Mouse (Mus musculus) layer of hippocampus, postnatal 36 days (tissue): ENCODE results near the gene Ube2r2. TPM values are rescaled to one million over a fixed set of nuclear protein-coding genes. Genes with fewer than 3 reads are reported as not detected.

Experiments used
- DNase-seq, 2 experiments: peaks; one replicate each; pipeline ENCODE4 v3.0.0; 2022
- total RNA-seq, 2 experiments: library from RNA; stranded (reverse); gene quantifications; 2 replicates each; pipeline ENCODE4 v1.2.3; 2021

The Ube2r2 gene
- total RNA-seq, 2 experiments from 2014 or later = 76.6 to 79.2 TPM

DNA sequence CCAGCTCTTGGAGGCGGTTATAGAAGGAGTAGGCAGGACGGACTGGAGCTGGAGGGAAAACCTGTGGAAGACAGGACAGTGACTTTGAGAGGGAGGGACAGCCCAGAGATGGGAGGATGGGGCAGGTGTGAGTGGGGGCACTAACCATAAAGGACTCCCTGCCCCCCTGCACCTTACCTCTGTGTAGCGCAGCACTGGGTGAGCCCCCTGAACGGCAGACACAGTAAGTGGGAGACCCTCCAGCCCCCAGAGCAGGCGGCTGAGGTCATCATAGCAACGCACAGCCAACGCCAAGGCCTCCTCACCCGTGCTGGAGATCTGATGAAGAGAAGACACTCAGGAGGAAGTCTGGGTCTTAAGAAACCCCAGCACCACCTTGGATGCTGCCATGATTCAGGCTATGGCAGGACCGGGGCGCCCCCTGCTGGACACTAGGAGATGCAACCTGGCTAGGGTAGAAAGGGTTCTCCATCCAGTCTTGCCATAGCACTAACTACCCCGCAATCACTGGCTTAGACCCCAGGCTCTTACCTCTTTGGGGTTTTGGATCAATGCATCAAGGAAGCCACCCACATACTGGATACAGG lies 16.7 kb upstream of the Ube2r2 start:
- DNase-seq = no peak

DNA sequence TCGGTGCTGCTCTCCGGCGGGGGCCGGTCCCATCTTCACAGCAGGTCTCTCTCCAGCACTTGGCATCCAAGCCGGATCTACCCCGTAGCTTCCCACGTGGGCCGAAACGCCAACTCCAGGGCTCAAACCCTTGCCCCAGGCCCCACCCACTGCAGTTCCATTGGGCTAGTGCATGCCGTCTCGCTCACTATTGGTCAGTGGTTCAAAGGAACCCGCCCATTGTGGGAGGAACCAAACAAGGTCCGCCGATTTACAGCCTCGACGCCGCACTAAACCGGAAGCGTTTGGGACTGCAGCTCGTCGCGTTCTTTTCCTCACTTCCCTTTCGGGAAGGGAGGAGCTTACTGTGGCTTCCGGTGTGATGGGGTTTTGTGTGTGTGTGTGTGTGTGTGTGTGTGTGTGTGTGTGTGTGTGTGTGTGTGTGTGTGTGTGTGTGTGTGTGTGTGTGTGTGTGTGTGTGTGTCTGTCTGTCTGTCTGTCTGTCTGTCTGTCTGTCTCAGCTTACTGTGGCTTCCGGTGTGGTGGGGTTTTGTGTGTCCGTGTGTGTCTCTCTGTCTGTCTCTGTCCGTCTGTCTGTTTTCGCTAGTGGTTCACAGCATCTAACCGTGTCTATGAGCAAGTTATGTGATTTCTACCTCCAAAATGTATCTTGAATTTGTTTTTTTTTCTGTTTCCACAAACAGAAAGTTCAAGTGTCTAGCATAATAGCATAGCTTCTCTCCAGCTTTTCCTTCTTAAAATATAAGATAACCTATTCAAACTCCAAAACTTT lies 11.2 kb upstream of the Ube2r2 start, which contains the start of gene Nol6:
Gene Nol6 (minus strand): TSS at position 276 of the 772 bp plus-strand sequence.
- peak; percentile 98 for DNase-seq

DNA sequence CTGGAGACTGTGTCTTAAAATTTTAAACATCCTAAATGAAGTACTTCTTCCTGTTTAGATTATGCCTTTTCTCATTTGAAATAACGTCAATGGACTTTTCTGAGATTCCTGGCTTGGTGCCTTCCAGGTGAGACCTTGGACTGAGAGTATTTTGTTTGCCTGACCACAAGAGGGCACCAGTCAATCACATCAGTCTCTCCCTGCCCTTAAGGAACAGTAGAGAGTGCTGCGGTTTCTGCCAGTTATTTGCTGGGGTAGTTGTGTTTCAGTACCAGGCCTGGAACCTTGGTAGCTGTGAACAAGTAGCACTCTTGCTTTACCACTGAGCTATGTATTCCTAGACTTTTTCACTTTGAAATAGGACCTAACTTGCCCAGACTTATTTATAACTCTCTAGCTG lies 6.1 kb upstream of the Ube2r2 start:
- peak in 1 of 2 experiments; percentile 33 for DNase-seq

DNA sequence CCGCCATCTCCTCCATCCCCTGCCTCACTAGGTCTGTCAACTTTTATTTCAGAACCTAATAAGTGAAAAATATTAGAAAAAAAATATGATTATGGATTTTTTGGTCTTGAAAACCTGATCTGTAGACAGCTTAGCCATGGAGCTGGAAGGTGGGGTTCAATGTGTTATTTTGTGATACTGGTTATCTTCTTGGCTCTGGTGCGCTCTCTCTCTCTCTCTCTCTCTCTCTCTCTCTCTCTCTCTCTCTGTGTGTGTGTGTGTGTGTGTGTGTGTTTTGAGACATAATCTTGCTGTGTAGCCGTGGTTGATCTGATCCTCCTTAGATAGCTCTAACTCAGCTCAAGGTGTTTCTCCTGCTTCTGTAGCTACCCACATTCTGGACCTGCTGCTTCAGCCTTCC lies 5.7 kb upstream of the Ube2r2 start:
- no peak for DNase-seq

DNA sequence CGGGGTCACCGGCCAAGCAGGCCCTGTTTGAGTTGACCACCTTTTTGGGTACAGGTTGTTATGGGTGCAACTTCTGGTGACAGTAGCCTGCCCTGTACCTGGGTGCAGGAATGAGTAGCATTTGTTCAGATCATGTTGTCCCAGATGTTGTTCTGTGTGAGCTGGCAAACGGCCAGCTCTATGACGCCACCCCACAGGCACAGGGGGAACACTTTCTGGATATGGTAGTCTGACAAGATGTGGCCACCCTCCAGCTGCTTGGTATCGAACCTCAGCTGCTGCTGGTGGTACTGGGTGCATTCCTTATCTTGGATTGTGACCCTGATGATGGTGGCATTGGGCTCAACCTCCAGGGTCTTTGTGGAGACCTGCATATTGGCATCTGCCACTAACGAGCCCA lies 3.1 kb upstream of the Ube2r2 start:
- no peak for DNase-seq

DNA sequence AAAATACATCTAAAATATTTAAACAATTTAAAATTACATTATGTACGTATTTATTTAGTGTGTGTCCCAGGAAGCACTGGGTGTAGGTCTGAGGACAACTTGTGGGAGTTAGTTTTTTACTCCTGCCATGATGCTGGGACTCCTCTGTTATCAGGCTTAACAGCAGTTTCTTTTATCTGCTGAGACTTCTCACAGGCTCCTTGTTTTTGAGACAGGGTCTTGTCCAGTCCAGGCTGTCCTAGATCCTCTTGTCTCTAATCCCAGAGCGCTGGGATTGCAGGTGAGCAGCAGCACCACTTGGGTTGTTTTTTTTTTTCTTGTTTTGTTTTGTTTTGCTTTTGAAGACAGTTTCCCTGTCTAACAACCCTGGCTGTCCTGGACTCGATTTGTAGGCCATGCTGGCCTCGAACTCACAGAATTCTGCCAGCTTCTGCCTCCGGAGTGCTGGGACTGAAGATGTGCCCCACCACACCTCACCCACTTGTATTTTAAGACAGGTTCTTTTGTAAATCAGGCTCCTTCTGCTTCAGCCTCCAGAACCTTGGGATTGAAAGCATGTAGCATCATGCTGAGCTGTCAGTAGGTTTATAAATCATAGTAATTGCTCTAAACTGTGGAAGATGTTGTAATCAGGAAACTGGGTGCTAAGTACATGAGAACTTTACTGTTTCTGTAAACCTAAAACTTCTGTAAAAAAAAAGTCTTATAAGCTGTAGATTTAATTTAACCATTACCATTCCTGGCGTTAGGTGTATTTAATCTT lies 1.8 kb upstream of the Ube2r2 start:
- DNase-seq = no peak

DNA sequence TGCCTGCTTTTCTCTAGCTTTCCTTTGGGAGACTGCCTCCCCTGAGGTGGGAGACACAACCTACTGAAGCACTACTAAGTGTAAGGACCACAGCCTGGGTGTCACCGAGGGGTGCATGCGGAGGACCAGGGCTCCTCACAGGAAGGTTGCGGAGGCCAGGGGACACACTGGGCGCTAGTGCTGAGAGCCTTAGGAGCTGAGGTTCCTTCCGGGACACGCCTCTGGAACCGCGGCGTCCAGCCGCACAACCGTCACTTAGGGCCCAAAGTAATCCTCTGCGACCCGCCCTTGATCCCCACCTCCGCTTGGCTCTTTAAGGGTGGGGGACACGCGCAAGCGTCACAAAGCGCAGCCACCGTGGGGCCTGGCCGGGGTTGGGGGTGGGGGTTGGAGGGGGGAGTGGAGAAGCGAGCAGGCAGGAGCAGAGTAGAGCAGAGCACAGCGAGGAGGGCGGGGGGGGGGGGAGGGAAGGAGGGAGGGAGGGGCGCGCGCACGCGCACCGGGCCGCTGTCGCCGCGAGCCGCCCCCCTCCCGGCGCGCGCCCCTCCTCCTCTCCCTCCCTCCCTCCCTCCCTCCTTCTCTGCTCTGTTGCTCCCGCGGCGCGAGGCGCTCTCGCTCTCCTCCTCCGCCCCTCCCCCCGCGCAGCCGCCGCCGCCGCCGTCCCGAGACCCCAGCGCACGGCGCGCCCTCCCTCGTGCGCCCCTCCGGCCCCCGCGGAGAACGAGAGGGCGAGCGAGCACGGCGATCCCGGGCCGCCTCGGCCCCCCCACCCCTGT lies 420 bp upstream of the Ube2r2 start:
- peak; percentile 64 to 68 for DNase-seq

DNA sequence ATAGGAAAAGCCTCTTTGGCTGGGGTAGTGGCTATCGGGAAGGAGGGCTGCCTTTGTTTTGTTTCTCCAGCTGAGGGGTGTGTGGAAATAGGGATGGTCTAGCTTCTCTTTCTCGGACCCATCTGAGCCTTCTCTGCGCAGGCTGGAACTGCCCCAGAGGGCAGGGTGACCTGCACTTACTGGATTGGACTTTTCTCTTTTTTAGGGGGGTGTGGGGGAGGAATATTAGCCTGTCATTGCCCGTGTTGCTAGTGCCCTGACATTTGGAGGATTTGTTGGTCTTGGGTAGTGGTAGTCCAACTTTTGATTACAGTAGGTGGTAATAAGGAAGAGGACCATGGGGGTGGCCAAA lies 887 bp downstream of the Ube2r2 start:
- DNase-seq = peak in 1 of 2 experiments; percentile 28

DNA sequence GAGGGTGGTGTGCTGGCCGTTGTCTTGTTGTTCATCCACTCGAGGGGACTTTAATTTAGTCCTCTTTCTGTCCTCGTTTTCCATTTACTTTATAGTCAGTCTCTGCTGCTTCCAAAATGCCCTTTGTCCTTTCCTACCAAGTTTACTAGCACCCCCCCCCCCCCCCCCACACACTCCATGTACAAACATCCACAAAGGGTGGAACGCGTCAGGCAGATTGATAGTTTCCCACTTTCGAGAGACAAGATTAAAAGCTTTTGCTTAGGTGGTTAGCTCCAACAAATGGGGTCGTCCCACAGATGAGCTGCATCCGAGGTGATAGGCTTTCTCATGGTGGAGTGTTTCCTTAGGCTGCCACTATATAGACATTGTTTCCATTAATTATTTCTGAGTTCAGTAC lies 1.3 kb downstream of the Ube2r2 start:
- no peak for DNase-seq

DNA sequence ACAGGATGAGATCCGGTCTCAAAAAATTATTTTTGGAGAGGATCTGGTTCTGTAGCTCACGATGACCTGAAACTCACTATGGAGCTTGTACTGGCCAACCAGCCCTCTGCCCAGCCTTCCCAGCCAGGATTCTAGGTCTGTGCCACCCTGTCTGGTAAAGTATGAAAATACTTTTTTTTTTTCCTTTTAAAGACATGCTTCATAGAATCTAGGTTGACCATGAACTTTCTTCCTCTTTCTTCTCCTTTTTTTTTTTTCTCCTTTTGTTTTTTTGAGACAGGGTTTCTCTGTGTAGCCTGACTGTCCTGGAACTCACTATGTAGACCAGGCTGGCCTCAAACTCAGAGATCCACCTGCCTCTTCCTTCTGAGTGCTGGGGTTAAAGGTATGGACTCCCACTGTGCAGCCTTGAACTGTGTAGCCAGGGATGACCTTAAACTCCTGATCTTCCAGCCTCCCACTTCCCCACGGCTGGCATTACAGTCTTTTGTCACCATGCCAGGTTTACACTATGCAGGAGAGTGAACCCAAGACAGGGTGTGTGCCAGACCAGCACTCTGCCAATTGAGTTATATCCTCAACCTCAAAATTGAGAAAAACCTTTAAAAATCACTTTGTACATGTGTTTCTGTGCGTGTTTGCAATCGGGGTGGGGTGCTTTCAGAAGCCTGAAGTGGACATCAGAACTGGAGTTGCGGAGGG lies 4.8 kb downstream of the Ube2r2 start:
- no peak for DNase-seq

DNA sequence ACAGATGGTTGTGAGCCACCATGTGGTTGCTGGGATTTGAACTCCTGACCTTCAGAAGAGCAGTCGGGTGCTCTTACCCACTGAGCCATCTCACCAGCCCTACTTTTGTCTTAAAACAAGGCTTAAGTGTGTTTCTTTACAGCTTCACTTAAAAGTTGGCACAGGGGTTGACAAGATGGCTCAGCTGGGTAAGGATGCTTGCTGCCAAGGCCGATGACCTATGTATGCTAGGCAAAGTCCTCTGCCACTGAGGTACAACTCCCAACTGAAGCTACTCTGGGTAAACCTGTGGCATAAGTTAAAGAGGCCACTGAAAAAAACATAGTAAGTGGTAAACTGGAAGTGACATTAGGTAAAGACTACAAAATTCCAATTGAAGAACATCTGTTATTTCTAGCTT lies 7.1 kb downstream of the Ube2r2 start:
- no peak for DNase-seq

DNA sequence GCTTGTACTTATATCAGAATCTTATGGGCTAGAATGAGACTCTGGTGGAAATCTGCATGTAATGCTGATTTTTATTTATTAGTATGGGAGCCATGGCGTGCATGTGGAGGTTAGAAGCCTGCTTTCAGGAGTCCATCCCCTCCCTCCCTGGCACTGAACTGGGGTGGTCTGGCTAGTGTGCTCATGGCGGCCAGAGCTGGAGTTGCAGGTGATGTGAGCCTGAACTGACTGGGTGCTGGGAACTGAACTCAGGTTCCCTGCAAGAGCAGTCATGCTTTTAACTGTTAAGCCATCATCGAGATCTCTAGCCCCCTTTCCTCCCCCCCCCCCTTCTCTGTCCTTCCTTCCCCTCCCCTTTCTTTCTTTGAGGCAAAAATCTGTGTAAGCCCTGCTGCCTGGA lies 14.3 kb downstream of the Ube2r2 start:
- DNase-seq = no peak

DNA sequence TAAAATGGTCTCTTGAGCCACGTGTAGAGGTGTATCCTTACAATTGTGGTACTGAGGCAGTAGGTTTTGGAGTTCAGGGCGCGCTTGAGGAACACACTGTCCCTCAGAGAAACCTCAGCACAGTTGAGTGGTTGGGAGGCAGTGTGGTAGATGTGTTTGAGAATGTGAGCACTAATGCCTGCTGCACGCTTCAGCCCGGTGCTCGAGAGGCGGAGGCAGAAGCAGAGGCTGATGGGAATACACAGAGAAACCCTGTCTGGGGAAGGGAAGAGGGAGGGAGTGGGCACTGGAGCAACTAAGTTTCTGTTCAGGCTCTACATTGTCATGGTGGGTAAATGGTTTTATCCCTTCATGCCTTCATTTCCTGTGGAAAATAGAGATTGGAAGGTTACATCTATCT lies 15.6 kb downstream of the Ube2r2 start:
- DNase-seq = no peak

DNA sequence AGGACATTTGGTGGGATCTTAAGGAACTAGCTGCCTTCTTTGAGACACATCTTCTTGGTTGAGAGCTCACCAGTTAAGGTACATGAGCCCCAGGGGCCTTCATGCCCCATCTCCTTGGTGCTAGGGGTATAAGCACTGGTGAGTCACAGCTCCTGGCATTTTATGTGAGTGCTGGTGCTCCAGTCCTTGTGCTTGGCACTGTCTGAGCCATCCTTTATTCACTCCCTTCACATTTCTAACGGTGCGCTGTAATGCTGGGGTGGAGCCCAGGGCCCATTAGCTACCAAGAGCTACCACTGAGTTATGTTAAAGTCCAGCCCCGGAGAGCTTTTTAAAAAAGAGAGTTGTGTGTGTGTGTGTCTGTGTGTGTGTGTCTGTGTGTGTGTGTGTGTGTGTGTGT lies 17.6 kb downstream of the Ube2r2 start:
- DNase-seq = no peak

DNA sequence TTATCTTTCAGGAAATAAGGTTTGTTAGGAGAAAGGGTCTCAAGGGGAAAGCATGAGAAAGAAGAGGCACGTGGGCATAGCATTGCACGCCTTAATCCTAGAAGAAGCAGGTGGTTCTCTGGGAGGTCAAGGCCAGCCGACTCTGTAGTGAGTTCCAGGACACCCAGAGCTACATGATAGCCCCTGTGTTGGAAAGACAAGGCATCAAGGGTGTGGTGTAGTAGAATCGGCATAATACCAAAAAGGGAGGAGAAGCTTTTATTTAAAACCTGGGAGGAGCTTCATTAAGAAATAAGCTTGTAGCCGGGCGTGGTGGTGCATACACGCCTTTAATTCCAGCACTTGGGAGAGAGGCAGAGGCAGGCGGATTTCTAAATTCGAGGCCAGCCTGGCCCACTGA lies 21.4 kb downstream of the Ube2r2 start:
- DNase-seq = no peak

DNA sequence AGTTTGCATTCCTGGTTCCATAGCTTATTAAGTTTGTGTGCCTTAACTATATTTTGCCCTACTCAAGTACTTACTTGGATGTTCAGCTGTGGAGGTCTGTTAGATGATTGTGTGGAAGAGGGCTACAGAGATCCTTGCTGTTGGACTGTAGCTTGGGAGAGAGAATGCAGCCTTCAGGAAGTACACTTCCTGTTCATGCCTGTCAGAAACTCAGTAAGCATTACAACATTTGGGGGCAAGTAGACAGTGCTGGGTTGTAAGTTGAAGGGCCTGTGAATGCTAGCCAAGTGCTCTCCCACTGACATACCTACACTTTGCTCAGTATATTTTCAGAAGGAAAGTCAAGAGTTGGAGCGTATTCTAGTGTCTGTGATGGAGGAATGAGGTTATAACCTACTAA lies 22.7 kb downstream of the Ube2r2 start:
- no peak for DNase-seq

DNA sequence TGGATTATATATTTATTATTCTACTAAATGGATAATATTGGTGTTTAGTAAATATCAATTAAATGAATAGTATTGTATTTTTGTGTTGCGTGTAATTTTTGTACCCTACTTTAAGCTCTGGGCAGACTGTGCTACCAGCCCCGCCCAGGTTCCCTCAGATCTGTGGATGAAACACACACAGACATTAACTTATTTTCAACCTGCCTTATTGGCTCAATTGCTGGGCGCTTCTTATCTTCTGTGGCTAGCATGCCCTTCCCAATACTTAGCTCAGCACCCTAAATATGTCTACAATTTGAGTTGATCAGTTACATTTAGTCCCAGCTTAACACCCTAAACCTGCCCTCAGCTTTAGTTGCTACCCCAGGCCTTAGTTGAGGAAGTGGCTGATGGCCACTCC lies 25.7 kb downstream of the Ube2r2 start:
- no peak for DNase-seq

DNA sequence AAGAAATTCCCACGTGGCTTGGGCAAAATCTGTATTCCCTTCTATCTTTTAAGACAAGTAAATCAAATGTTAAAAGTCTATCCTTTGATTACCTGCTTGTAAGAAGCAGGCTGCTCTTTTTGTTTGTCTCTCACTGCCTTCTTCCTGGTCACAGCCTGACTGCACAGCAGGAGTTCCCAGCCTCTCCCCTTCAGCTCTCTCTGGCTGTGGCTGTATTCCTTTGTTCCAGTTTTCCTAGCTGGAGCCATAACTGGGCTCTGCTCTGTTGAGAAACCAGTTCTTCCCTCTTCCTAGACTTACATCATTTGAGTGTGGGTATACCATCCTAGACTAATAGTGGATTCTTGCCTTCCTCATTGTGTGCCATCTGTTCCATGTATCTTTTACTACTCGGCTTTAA lies 29.4 kb downstream of the Ube2r2 start:
- no peak for DNase-seq

DNA sequence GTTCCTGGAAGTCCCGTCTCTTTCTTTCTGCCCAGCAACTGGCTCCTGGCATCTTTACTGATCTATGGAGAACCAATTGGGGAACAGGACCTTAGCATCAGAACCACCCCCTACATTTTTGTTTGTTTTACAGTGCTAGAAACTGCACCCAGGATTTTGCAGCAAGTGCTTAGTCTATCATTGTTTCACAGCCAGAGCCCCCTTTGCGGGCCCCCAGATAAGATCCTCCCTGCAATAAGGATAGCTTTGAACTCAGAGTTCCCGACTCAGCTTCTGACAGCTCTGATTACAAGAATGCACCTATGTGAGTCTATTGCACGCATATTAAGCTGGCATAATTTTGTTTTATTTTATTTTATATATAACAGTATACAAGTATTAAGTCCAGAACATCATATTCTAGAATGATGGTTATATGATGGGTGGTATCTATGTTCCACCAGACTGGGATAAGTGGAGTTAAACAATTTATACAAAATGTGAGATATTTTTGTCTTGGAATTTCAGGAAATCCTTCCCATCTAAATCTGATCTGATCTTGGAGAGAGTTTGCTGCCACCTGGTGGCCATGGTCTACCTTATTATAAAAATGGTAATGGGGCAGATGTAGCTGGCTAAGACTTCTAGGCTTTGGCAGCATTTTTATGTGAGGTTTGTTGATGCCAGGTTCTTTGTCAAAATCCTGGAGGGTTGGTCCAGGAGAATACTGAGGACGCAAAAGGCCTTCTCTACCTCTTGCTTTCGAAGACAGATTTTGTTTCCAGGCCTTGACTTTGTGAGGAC lies 30.3 kb downstream of the Ube2r2 start:
- DNase-seq = peak; percentile 72 to 74

DNA sequence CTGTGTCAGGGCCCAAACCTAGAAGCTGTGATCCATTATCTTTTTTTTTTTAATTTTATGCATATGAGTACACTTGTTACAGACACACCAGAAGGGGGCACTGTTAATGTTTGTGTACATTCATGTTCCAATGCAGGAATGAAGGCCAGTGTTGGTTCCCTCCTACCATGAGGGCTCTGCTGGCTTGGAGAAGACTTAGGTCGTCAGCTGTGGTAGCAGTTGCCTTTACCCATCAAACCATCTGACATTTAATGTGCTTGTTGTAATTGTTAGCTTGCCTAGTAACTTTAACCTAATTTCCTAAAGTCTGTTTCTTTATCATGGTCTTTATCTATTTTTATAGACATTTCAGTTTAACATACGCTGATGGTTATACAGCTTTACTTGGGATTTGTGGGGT lies 35.4 kb downstream of the Ube2r2 start:
- DNase-seq = no peak

DNA sequence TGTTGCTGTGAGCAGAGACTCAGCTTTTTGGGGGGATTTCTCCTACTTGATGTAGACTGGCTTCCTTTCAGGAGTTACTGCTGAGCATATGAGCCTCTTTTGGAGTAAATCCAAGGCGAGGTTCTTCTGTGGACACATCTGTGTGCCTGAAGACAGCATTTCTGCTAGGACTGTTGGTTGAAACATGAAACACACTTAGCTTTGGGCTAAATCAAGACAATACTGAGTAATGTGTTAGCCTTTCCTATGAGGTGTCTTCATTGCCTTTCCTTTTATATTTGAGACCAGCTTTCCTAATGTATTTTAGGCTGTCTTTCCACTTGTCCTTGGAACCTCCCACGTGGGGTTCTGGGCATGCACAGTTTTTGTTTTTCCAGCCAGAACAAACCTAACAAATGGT lies 39.1 kb downstream of the Ube2r2 start:
- no peak for DNase-seq
